Mouse (Mus musculus) limb, embryonic 14.5 days (tissue): ENCODE measurements at regions not wholly inside any gene's neighbourhood (a gene's known extent, or its start where the extent isn't known, plus 50 kb on each side); places are given as distances from the start of the nearest gene placed in this dataset.

Experiments
- ATAC-seq: fragments of 200-750 bp; cut with Nextera tagmentation; 2 replicates; pipeline ENCODE4 v1.8.0; 2017; ENCODE audit warnings: low read depth, moderate number of reproducible peaks, moderate TSS enrichment; ENCODE audit not compliant: low FRiP score
- DNase-seq: peaks from one replicate; pipeline ENCODE4 v3.0.0-alpha.2; 2015; ENCODE audit warnings: low spot score
- H3K27ac ChIP-seq: fragments of 300-500 bp; sonication (generic); replicated peaks from 2 replicates; pipeline ENCODE4 v1.5.1; 2014; ENCODE audit warnings: low read depth, mild to moderate bottlenecking, low read length, moderate library complexity, mixed read lengths
- H3K27me3 ChIP-seq: fragments of 300-500 bp; sonication (generic); 2 replicates; pipeline ENCODE4 v1.6.1; 2014; ENCODE audit warnings: low read length, mixed read lengths; ENCODE audit not compliant: control insufficient read depth, insufficient read depth
- H3K36me3 ChIP-seq: fragments of 300-500 bp; sonication (generic); 2 replicates; pipeline ENCODE4 v1.6.1; 2014; ENCODE audit warnings: mild to moderate bottlenecking, low read length, moderate library complexity, mixed read lengths; ENCODE audit not compliant: control insufficient read depth, insufficient read depth
- H3K4me1 ChIP-seq: fragments of 300-500 bp; sonication (generic); 2 replicates; pipeline ENCODE4 v1.6.1; 2014; ENCODE audit warnings: antibody characterized with exemption, low read length, mixed read lengths; ENCODE audit not compliant: control insufficient read depth, insufficient read depth
- H3K4me2 ChIP-seq: fragments of 300-500 bp; sonication (generic); replicated peaks from 2 replicates; pipeline ENCODE4 v1.6.1; 2014; ENCODE audit warnings: low read depth, mild to moderate bottlenecking, low read length, moderate library complexity; ENCODE audit not compliant: severe bottlenecking
- H3K4me3 ChIP-seq: fragments of 300-500 bp; sonication (generic); replicated peaks from 2 replicates; pipeline ENCODE4 v1.5.1; 2014; ENCODE audit warnings: low read length
- H3K9ac ChIP-seq: fragments of 300-500 bp; sonication (generic); 2 replicates; pipeline ENCODE4 v1.6.1; 2014; ENCODE audit warnings: mild to moderate bottlenecking, low read depth, low read length, moderate library complexity; ENCODE audit not compliant: severe bottlenecking
- H3K9me3 ChIP-seq: fragments of 300-500 bp; sonication (generic); 2 replicates; pipeline ENCODE4 v1.6.1; 2016; ENCODE audit warnings: low read length; ENCODE audit not compliant: control insufficient read depth
- POLR2A ChIP-seq: fragments of 200-500 bp; IDR thresholded peaks from 2 replicates; pipeline ENCODE4 v1.8.0; 2012; ENCODE audit warnings: inconsistent platforms, mild to moderate bottlenecking, moderate library complexity, borderline replicate concordance; ENCODE audit not compliant: insufficient read depth, insufficient read length; ENCODE audit errors: extremely low read depth
- WGBS: fragments of 180-500 bp; shearing (Covaris S2); extraction: QIAGEN DNeasy Blood & Tissue Kit; methylation state at CpG from one replicate; pipeline ENCODE4 v1.1.7; 2014; 5-methylcytosine and 5-hydroxymethylcytosine counted together

DNA sequence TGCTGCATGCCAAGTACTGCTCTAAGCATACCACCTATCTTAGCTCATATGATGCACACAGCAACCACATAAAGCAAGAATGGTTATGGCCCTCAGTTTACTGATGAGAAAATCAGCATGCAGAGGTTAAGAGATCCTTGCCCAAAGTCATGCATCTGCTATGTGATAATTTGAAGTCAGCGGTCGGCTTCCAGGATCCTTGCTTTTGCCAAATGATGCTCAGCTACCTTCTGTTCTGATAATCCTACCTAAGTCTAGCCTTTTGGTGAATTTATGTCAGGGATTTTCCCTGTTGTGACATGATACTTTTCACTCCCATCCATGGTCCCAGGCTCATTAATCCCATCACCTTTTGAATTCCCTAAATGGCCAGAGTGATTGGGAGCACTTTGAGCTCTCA, 91.9 kb upstream of the Cry1 start:
- ATAC-seq: no peak
- DNase-seq: no peak
- H3K27me3 ChIP-seq: no peaks in the 10 kb centered on the region
- WGBS: 97% methylated on average over 2 of the region's 2 CpGs
- no peak overlapping the region for H3K9ac ChIP-seq
- H3K9me3 ChIP-seq: no peaks in the 10 kb centered on the region
- TF ChIP-seq POLR2A: no peak
- H3K4me3 ChIP-seq: no peak overlapping the region
- no peak overlapping the region for H3K27ac ChIP-seq
- no peak overlapping the region for H3K4me2 ChIP-seq
- no peaks in the 10 kb centered on the region for H3K4me1 ChIP-seq
- H3K36me3 ChIP-seq: no peaks in the 10 kb centered on the region

GRCm38 (mm10) chr10:85291733-85292476, 94.7 kb upstream of the Btbd11 start:
- no peak overlapping the region for H3K27ac ChIP-seq
- no peaks in the 10 kb centered on the region for H3K4me1 ChIP-seq
- ATAC-seq (no peak), DNase-seq (no peak)
- no peaks in the 10 kb centered on the region for H3K36me3 ChIP-seq
- H3K9me3 ChIP-seq: no peaks in the 10 kb centered on the region
- WGBS: 88% methylated on average over 5 of the region's 5 CpGs
- no peak overlapping the region for H3K9ac ChIP-seq
- no peak overlapping the region for H3K4me3 ChIP-seq
- no peaks in the 10 kb centered on the region for H3K27me3 ChIP-seq
- TF ChIP-seq POLR2A: no peak
- H3K4me2 ChIP-seq: no peak overlapping the region

DNA sequence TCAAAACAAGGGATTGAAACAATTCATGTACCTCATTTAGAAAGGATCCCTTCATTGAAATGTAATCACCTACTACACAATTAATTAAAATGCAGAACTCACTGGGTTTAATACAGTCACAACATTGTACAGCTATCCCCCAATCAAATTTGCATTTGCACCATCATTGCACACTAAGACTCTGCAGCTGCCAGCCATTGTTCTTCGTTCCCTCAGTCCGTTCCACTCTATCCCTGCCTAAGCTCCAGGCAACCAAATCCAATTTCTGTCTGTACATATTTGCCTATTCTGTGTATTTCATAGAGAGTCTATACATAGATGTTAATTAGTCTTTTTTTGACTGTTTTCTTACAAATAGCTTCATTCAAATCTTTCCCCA, 94.1 kb upstream of the Btbd11 start:
- H3K27ac ChIP-seq: no peak overlapping the region
- no peaks in the 10 kb centered on the region for H3K9me3 ChIP-seq
- no peaks in the 10 kb centered on the region for H3K36me3 ChIP-seq
- no peak for DNase-seq
- H3K9ac ChIP-seq: no peak overlapping the region
- H3K4me1 ChIP-seq: no peaks in the 10 kb centered on the region
- no peak for TF ChIP-seq POLR2A
- H3K27me3 ChIP-seq: no peaks in the 10 kb centered on the region
- WGBS: 78% methylated on average over 2 of the region's 2 CpGs
- no peak for ATAC-seq
- H3K4me3 ChIP-seq: no peak overlapping the region
- no peak overlapping the region for H3K4me2 ChIP-seq

GRCm38 (mm10) chr10:85293071-85293783, 93.4 kb upstream of the Btbd11 start:
- Histone ChIP-seq H3K9ac (no peak overlapping the region), H3K27ac (no peak overlapping the region), H3K4me2 (no peak overlapping the region), H3K4me3 (no peak overlapping the region), H3K36me3 (no peaks in the 10 kb centered on the region), H3K9me3 (no peaks in the 10 kb centered on the region), H3K27me3 (no peaks in the 10 kb centered on the region), H3K4me1 (no peaks in the 10 kb centered on the region)
- DNase-seq (no peak), ATAC-seq (no peak)
- 60% methylated on average over 9 of the region's 9 CpGs for WGBS
- TF ChIP-seq POLR2A: no peak

DNA sequence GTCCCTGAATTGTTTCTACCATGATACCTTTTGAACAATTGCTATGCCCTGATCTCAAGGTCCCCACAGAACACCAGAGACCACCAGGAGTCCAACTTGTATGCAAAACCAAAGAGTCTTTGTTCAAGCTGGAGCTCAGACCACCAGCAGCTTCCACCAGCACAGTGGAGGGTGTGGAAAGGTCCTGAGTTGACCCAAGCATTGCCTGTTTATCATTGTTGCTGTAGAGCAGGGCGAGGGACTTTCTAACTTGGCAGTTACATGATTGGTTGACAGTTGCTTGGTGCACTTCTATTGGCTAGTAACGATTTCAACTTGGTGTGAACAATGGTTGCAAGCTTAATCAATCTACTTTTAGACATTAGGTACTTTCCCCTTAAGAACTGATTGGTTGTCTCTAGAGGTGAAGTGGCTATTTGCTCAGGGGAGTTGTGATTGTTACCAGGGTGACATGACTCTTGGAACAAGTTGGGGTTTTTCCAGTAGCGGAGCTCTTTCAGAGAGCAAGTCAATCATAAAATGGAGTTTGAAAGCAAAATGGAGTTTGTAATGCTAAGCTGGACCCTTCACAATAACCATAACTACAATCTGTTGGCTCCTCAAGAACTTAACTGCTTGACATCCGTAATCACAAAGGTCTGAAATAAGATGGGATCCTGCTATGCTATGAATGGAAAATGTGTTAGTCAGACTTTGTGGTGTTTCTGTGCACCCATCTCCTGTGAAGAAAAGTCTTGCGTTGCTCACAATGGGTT, 91.3 kb upstream of the Btbd11 start:
- Histone ChIP-seq H3K4me1 (no peaks in the 10 kb centered on the region), H3K9ac (no peak overlapping the region), H3K36me3 (no peaks in the 10 kb centered on the region), H3K9me3 (no peaks in the 10 kb centered on the region), H3K4me2 (no peak overlapping the region), H3K4me3 (no peak overlapping the region), H3K27ac (no peak overlapping the region), H3K27me3 (no peaks in the 10 kb centered on the region)
- ATAC-seq: no peak
- DNase-seq: no peak
- 86% methylated on average over 5 of the region's 5 CpGs for whole genome bisulfite sequencing
- no peak for TF ChIP-seq POLR2A
